Mouse (Mus musculus) liver, embryonic 12.5 days (tissue): ENCODE measurements at regions not wholly inside any gene's neighbourhood (a gene's known extent, or its start where the extent isn't known, plus 50 kb on each side); places are given as distances from the start of the nearest gene placed in this dataset.

Experiments
- ATAC-seq: fragments of 200-750 bp; cut with Nextera tagmentation; 2 replicates; pipeline ENCODE4 v1.8.0; 2017; ENCODE audit warnings: moderate number of reproducible peaks, mild to moderate bottlenecking, moderate library complexity
- H3K27ac ChIP-seq: fragments of 300-500 bp; sonication (generic); 2 replicates; pipeline ENCODE4 v1.5.1; 2016; ENCODE audit warnings: mild to moderate bottlenecking
- H3K27me3 ChIP-seq: fragments of 300-500 bp; sonication (generic); replicated peaks from 2 replicates; pipeline ENCODE4 v1.6.1; 2016; ENCODE audit warnings: mild to moderate bottlenecking, moderate library complexity
- H3K36me3 ChIP-seq: fragments of 300-500 bp; sonication (generic); 2 replicates; pipeline ENCODE4 v1.6.1; 2016; ENCODE audit warnings: mild to moderate bottlenecking, moderate library complexity
- H3K4me1 ChIP-seq: fragments of 300-500 bp; sonication (generic); 2 replicates; pipeline ENCODE4 v1.6.1; 2016
- H3K4me2 ChIP-seq: fragments of 300-500 bp; sonication (generic); 2 replicates; pipeline ENCODE4 v1.6.1; 2016; ENCODE audit warnings: mild to moderate bottlenecking, moderate library complexity
- H3K4me3 ChIP-seq: fragments of 300-500 bp; sonication (generic); 2 replicates; pipeline ENCODE4 v1.5.1; 2016; ENCODE audit warnings: mild to moderate bottlenecking, moderate library complexity
- H3K9ac ChIP-seq: fragments of 300-500 bp; sonication (generic); 2 replicates; pipeline ENCODE4 v1.6.1; 2016; ENCODE audit warnings: mild to moderate bottlenecking, moderate library complexity
- H3K9me3 ChIP-seq: fragments of 300-500 bp; sonication (generic); replicated peaks from 2 replicates; pipeline ENCODE4 v1.6.1; 2016; ENCODE audit warnings: mild to moderate bottlenecking, moderate library complexity
- WGBS: fragments of 180-500 bp; shearing (Covaris S2); methylation state at CpG from one replicate; pipeline ENCODE4 v1.1.7; 2016; ENCODE audit not compliant: insufficient replicate concordance; 5-methylcytosine and 5-hydroxymethylcytosine counted together

- Histone ChIP-seq H3K4me3 (no peak overlapping the region), H3K9me3 (no peaks in the 10 kb centered on the region), H3K4me2 (no peak overlapping the region), H3K27me3 (no peaks in the 10 kb centered on the region), H3K4me1 (no peaks in the 10 kb centered on the region), H3K9ac (no peak overlapping the region), H3K27ac (no peak overlapping the region), H3K36me3 (no peaks in the 10 kb centered on the region)
- WGBS: 69% methylated on average over 2 of the region's 2 CpGs
- no peak for ATAC-seq
Measured at GRCm38 (mm10) chr10:10270297-10270696, 201.8 kb downstream of the Adgb start.

GRCm38 (mm10) chr10:10252540-10253318 lies 219.4 kb downstream of the Adgb start:
- WGBS: 60% methylated on average over 8 of the region's 8 CpGs
- Histone ChIP-seq H3K27me3 (no peaks in the 10 kb centered on the region), H3K36me3 (no peaks in the 10 kb centered on the region), H3K4me1 (no peaks in the 10 kb centered on the region), H3K9me3 (no peaks in the 10 kb centered on the region), H3K4me2 (no peak overlapping the region), H3K4me3 (no peak overlapping the region), H3K9ac (no peak overlapping the region), H3K27ac (no peak overlapping the region)
- ATAC-seq: no peak

- no peak for ATAC-seq
- WGBS: 62% methylated on average over 7 of the region's 7 CpGs
- no peak overlapping the region for H3K27ac ChIP-seq
- H3K36me3 ChIP-seq: no peaks in the 10 kb centered on the region
- H3K4me1 ChIP-seq: no peaks in the 10 kb centered on the region
- H3K9me3 ChIP-seq: no peaks in the 10 kb centered on the region
- H3K4me2 ChIP-seq: no peak overlapping the region
- H3K9ac ChIP-seq: no peak overlapping the region
- no peaks in the 10 kb centered on the region for H3K27me3 ChIP-seq
- H3K4me3 ChIP-seq: no peak overlapping the region
Measured at GRCm38 (mm10) chr10:10252136-10252535, 220.0 kb downstream of the Adgb start.

- H3K27ac ChIP-seq: no peak overlapping the region
- no peak overlapping the region for H3K4me3 ChIP-seq
- WGBS: 59% methylated on average over 14 of the region's 14 CpGs
- ATAC-seq: no peak
- no peaks in the 10 kb centered on the region for H3K9me3 ChIP-seq
- no peak overlapping the region for H3K9ac ChIP-seq
- no peaks in the 10 kb centered on the region for H3K4me1 ChIP-seq
- no peak overlapping the region for H3K4me2 ChIP-seq
- H3K36me3 ChIP-seq: no peaks in the 10 kb centered on the region
- no peaks in the 10 kb centered on the region for H3K27me3 ChIP-seq
Measured at GRCm38 (mm10) chr10:10234894-10235523, 237.1 kb downstream of the Adgb start.

GRCm38 (mm10) chr10:10224582-10225144 lies 247.5 kb downstream of the Adgb start:
- Histone ChIP-seq H3K36me3 (no peaks in the 10 kb centered on the region), H3K9ac (no peak overlapping the region), H3K27me3 (no peaks in the 10 kb centered on the region), H3K27ac (no peak overlapping the region), H3K4me1 (no peaks in the 10 kb centered on the region), H3K9me3 (no peaks in the 10 kb centered on the region), H3K4me3 (no peak overlapping the region), H3K4me2 (no peak overlapping the region)
- WGBS: 71% methylated on average over 6 of the region's 6 CpGs
- no peak for ATAC-seq

- no peaks in the 10 kb centered on the region for H3K36me3 ChIP-seq
- no peaks in the 10 kb centered on the region for H3K27me3 ChIP-seq
- no peaks in the 10 kb centered on the region for H3K9me3 ChIP-seq
- no peak overlapping the region for H3K9ac ChIP-seq
- 73% methylated on average over 4 of the region's 4 CpGs for WGBS
- H3K4me1 ChIP-seq: no peaks in the 10 kb centered on the region
- no peak overlapping the region for H3K27ac ChIP-seq
- H3K4me3 ChIP-seq: no peak overlapping the region
- ATAC-seq: no peak
- H3K4me2 ChIP-seq: no peak overlapping the region
Measured at GRCm38 (mm10) chr10:10219726-10220125, 252.4 kb downstream of the Adgb start.

- Histone ChIP-seq H3K4me1 (no peaks in the 10 kb centered on the region), H3K4me2 (no peak overlapping the region), H3K4me3 (no peak overlapping the region), H3K9me3 (no peaks in the 10 kb centered on the region), H3K9ac (no peak overlapping the region), H3K27ac (no peak overlapping the region), H3K36me3 (no peaks in the 10 kb centered on the region), H3K27me3 (no peaks in the 10 kb centered on the region)
- WGBS: 62% methylated on average over 3 of the region's 3 CpGs
- no peak for ATAC-seq
Measured at GRCm38 (mm10) chr10:10216892-10217291, 255.2 kb downstream of the Adgb start.

- Histone ChIP-seq H3K9me3 (no peaks in the 10 kb centered on the region), H3K4me3 (no peak overlapping the region), H3K9ac (no peak overlapping the region), H3K27me3 (no peaks in the 10 kb centered on the region), H3K27ac (no peak overlapping the region), H3K4me1 (no peaks in the 10 kb centered on the region), H3K4me2 (no peak overlapping the region), H3K36me3 (no peaks in the 10 kb centered on the region)
- WGBS: 71% methylated on average over 5 of the region's 5 CpGs
- no peak for ATAC-seq
Measured at GRCm38 (mm10) chr10:10215376-10215775, 256.8 kb downstream of the Adgb start.

- ATAC-seq: no peak
Measured at GRCm38 (mm10) chr10:10208354-10208753, 263.8 kb downstream of the Adgb start.

GRCm38 (mm10) chr10:10205805-10206520 lies 266.2 kb downstream of the Adgb start:
- H3K4me1 ChIP-seq: no peaks in the 10 kb centered on the region
- H3K36me3 ChIP-seq: no peaks in the 10 kb centered on the region
- no peak overlapping the region for H3K9ac ChIP-seq
- no peak overlapping the region for H3K4me2 ChIP-seq
- H3K27ac ChIP-seq: no peak overlapping the region
- no peak for ATAC-seq
- no peak overlapping the region for H3K4me3 ChIP-seq
- no peaks in the 10 kb centered on the region for H3K27me3 ChIP-seq
- H3K9me3 ChIP-seq: no peaks in the 10 kb centered on the region
- WGBS: 70% methylated on average over 7 of the region's 7 CpGs

More at GRCm38 (mm10) chr10:10208354-10208753, 263.8 kb downstream of the Adgb start:
- no peaks in the 10 kb centered on the region for H3K9me3 ChIP-seq
- WGBS: 74% methylated on average over 5 of the region's 5 CpGs
- no peak overlapping the region for H3K9ac ChIP-seq
- H3K4me3 ChIP-seq: no peak overlapping the region
- no peak overlapping the region for H3K4me2 ChIP-seq
- no peaks in the 10 kb centered on the region for H3K36me3 ChIP-seq
- no peaks in the 10 kb centered on the region for H3K27me3 ChIP-seq
- no peaks in the 10 kb centered on the region for H3K4me1 ChIP-seq
- no peak overlapping the region for H3K27ac ChIP-seq

- Histone ChIP-seq H3K27ac (no peak overlapping the region), H3K4me2 (no peak overlapping the region), H3K9ac (no peak overlapping the region), H3K9me3 (no peaks in the 10 kb centered on the region), H3K4me1 (no peaks in the 10 kb centered on the region), H3K36me3 (no peaks in the 10 kb centered on the region), H3K27me3 (no peaks in the 10 kb centered on the region), H3K4me3 (no peak overlapping the region)
- no peak for ATAC-seq
- WGBS: 75% methylated on average over 7 of the region's 7 CpGs
Measured at GRCm38 (mm10) chr10:10203982-10204381, 268.1 kb downstream of the Adgb start.

- peaks cover 8% of the 10 kb centered on the region for H3K4me1 ChIP-seq
- H3K9me3 ChIP-seq: no peaks in the 10 kb centered on the region
- H3K27me3 ChIP-seq: no peaks in the 10 kb centered on the region
- WGBS: 55% methylated on average over 2 of the region's 2 CpGs
- ATAC-seq: no peak
- H3K9ac ChIP-seq: no peak overlapping the region
- no peak overlapping the region for H3K27ac ChIP-seq
- H3K4me2 ChIP-seq: no peak overlapping the region
- H3K36me3 ChIP-seq: no peaks in the 10 kb centered on the region
- no peak overlapping the region for H3K4me3 ChIP-seq
Measured at GRCm38 (mm10) chr10:10190308-10190707, 281.8 kb downstream of the Adgb start.
